In the genomic region with DNA sequence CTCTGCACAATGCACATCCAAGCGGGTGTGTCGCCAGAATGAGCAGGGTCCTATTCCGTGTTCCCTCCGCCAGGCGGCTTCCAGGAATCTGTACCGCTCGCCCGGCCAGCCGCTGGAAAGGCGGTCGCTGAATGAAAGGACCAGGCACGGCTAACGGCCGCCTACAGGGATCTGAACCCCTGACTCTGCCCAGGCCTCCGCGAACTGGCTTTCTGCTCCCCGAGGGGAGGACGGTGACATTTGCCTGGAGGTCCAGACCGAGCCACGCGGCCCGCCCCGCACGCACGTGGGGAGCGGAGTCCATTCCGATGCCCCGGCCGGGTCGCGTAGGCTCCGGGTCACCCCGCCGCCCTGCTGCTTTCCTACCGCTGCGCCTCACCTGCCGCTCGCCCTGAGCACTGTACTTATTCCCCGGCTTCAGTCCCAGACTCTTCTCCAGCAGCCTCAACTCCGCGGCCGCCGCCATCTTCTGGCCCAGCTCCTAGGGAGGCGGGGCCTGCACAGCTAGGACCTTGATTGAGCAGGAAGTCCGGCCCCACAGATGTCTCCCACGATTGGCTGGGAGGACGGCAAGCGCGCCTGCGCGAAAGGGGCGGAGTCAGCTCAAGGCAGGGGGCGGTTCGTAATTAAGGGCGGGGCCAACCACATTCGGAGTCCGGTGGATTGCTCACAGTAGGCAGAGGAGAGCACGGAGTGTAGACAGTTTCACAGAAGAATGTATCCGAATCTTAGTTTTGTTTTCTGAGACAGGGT, we compare ENCODE assay signal across 7 mouse cellular contexts. TPM values are rescaled to one million over a fixed set of nuclear protein-coding genes. Genes with fewer than 3 reads are reported as not detected.
DNase-seq lines count a peak whose midpoint lies in the region; ATAC-seq lines count a peak whose summit lies in the region.

Eef1e1 (minus strand) TSS at position 531 of the 753 bp plus-strand sequence.

- H3K9ac ChIP-seq in embryonic facial prominence, embryonic 11.5 days (replicated peaks; ENCODE audit: low read length) = peak within 1 kb of the TSS; percentile 95
- H3K9ac ChIP-seq in limb, embryonic 11.5 days (ENCODE audit: low read length) = peak within 1 kb of the TSS; percentile 92
- H3K9ac ChIP-seq in midbrain, embryonic 14.5 days (replicated peaks; ENCODE audit: low read length) = peak within 1 kb of the TSS; percentile 84

- H3K27me3 ChIP-seq in embryonic facial prominence, embryonic 11.5 days (ENCODE audit: control insufficient read depth, insufficient read depth, low read length) = no peaks in the 10 kb centered on the region
- H3K27me3 ChIP-seq in limb, embryonic 11.5 days (ENCODE audit: control insufficient read depth, insufficient read depth, low read length) = no peaks in the 10 kb centered on the region
- H3K27me3 ChIP-seq in midbrain, embryonic 14.5 days (ENCODE audit: control insufficient read depth, insufficient read depth, low read length) = no peaks in the 10 kb centered on the region

- peak; percentile 99 for ATAC-seq in embryonic facial prominence, embryonic 11.5 days (replicated peaks; ENCODE audit: insufficient number of reproducible peaks, low FRiP score, low TSS enrichment, low read depth)
- peak; percentile 99 for ATAC-seq in limb, embryonic 11.5 days (ENCODE audit: insufficient number of reproducible peaks, low FRiP score, low TSS enrichment, low read depth)
- ATAC-seq in midbrain, embryonic 14.5 days (ENCODE audit: low FRiP score, low TSS enrichment) = peak; percentile 99

- peak within 1 kb of the TSS; percentile 96 for H3K4me3 ChIP-seq in embryonic facial prominence, embryonic 11.5 days (ENCODE audit: low read depth, low read length)
- H3K4me3 ChIP-seq in limb, embryonic 11.5 days (ENCODE audit: low read depth, low read length) = peak within 1 kb of the TSS; percentile 83
- H3K4me3 ChIP-seq in midbrain, embryonic 14.5 days (replicated peaks; ENCODE audit: low read depth, low read length) = peak within 1 kb of the TSS; percentile 98

- H3K27ac ChIP-seq in embryonic facial prominence, embryonic 11.5 days (replicated peaks; ENCODE audit: low read depth, low read length) = peak within 1 kb of the TSS; percentile 76
- peak within 1 kb of the TSS; percentile 31; the same call in 1 of the 2 replicates for H3K27ac ChIP-seq in limb, embryonic 11.5 days (replicated peaks; ENCODE audit: low read depth, low read length)
- peak within 1 kb of the TSS; percentile 87 for H3K27ac ChIP-seq in midbrain, embryonic 14.5 days (replicated peaks; ENCODE audit: low read depth, low read length)

- H3K36me3 ChIP-seq in embryonic facial prominence, embryonic 11.5 days (replicated peaks; ENCODE audit: control insufficient read depth, insufficient read depth, low read depth, low read length) = peaks cover 2% of the 10 kb centered on the region; the same call in 1 of the 2 replicates
- peaks cover 9% of the 10 kb centered on the region for H3K36me3 ChIP-seq in limb, embryonic 11.5 days (ENCODE audit: control insufficient read depth, insufficient read depth, low read length)
- peaks cover 22% of the 10 kb centered on the region for H3K36me3 ChIP-seq in midbrain, embryonic 14.5 days (ENCODE audit: control insufficient read depth, insufficient read depth, low read length)

- DNase-seq in adrenal gland, postnatal 14 days = peak; percentile 98
- DNase-seq in embryonic facial prominence, embryonic 11.5 days (ENCODE audit: low spot score) = peak; percentile 95
- DNase-seq in heart, adult 11 months = peak; percentile 100
- peak; percentile 94 for DNase-seq in kidney, adult 18-20 months
- peak; percentile 95 for DNase-seq in limb, embryonic 11.5 days (ENCODE audit: low spot score)
- DNase-seq in midbrain, embryonic 14.5 days = peak; percentile 95
- peak; percentile 96 for DNase-seq in spleen, adult 18-20 months

- WGBS in embryonic facial prominence, embryonic 11.5 days = under 1% methylated on average over 59 of the region's 59 CpGs
- 1% methylated on average over 49 of the region's 59 CpGs for WGBS in limb, embryonic 11.5 days
- under 1% methylated on average over 59 of the region's 59 CpGs for WGBS in midbrain, embryonic 14.5 days

- H3K9me3 ChIP-seq in embryonic facial prominence, embryonic 11.5 days (replicated peaks; ENCODE audit: control insufficient read depth, low read length) = no peaks in the 10 kb centered on the region
- H3K9me3 ChIP-seq in limb, embryonic 11.5 days (ENCODE audit: control insufficient read depth, low read length) = no peaks in the 10 kb centered on the region
- H3K9me3 ChIP-seq in midbrain, embryonic 14.5 days (ENCODE audit: control insufficient read depth, low read length) = no peaks in the 10 kb centered on the region

- peak within 1 kb of the TSS; percentile 76 for H3K4me2 ChIP-seq in embryonic facial prominence, embryonic 11.5 days (ENCODE audit: low read depth, low read length)
- peak within 1 kb of the TSS; percentile 66 for H3K4me2 ChIP-seq in limb, embryonic 11.5 days (ENCODE audit: low read depth, severe bottlenecking)
- H3K4me2 ChIP-seq in midbrain, embryonic 14.5 days (ENCODE audit: low read length) = peak within 1 kb of the TSS; percentile 59

- no peaks in the 10 kb centered on the region for H3K4me1 ChIP-seq in embryonic facial prominence, embryonic 11.5 days (ENCODE audit: control insufficient read depth, insufficient read depth, low read length)
- H3K4me1 ChIP-seq in limb, embryonic 11.5 days (ENCODE audit: control insufficient read depth, insufficient read depth, low read length) = peaks cover 7% of the 10 kb centered on the region
- H3K4me1 ChIP-seq in midbrain, embryonic 14.5 days (ENCODE audit: control insufficient read depth, insufficient read depth, low read length) = peaks cover 7% of the 10 kb centered on the region; the same call in 1 of the 2 replicates

RNA-seq across cellular contexts. Expression of gene Eef1e1, which starts in this region (rescaled TPM):
- 31.8 and 41.2 TPM in 2 replicates for total RNA-seq in adrenal gland, postnatal 14 days (2021)
- 54.6 and 56.3 TPM in 2 replicates for polyA plus RNA-seq in embryonic facial prominence, embryonic 11.5 days (2014; fragmentation: Nextera tagmentation; extraction: Ambion mirVana)
- polyA plus RNA-seq in limb, embryonic 11.5 days (2014; fragmentation: Nextera tagmentation; extraction: Ambion mirVana) = 48.4 and 49.6 TPM in 2 replicates
- 105 and 126 TPM in 2 replicates for polyA plus RNA-seq in midbrain, embryonic 14.5 days (2014; fragmentation: Nextera tagmentation; extraction: Ambion mirVana)

Comparison
In these comparisons a context has a peak if more than half of its experiments do, and no peak if none do; other contexts are left out.
1. Peak in every context shown above with its lines: DNase-seq, ATAC-seq, H3K4me3 ChIP-seq and H3K27ac ChIP-seq.
2. H3K27ac ChIP-seq: peak in every context shown above with its lines; median percentile 87 in midbrain, embryonic 14.5 days; 76 in embryonic facial prominence, embryonic 11.5 days; 31 in limb, embryonic 11.5 days.